Mouse (Mus musculus): ENCODE data around the gene Rab17.

Rab17 gene

GRCm38 (mm10) chr1:90933001-90933400 lies 36.5 kb downstream of the Rab17 start:
- in situ Hi-C loops (cut with MboI, MseI): no loop called here

- in situ Hi-C loops (cut with MboI, MseI): no loop called here
Measured at GRCm38 (mm10) chr1:90928575-90928934, 40.9 kb downstream of the Rab17 start.

GRCm38 (mm10) chr1:90927929-90928574 lies 41.4 kb downstream of the Rab17 start:
- in situ Hi-C loops (cut with MboI, MseI): no loop called here

- in situ Hi-C loops (cut with MboI, MseI): no loop called here
Measured at GRCm38 (mm10) chr1:90927308-90927707, 42.2 kb downstream of the Rab17 start.

- in situ Hi-C loops (cut with MboI, MseI): no loop called here
Measured at GRCm38 (mm10) chr1:90926030-90926429, 43.4 kb downstream of the Rab17 start.

- in situ Hi-C loops (cut with MboI, MseI): no loop called here
Measured at GRCm38 (mm10) chr1:90921687-90922086, 47.8 kb downstream of the Rab17 start.

- in situ Hi-C loops (cut with MboI, MseI): no loop called here
Measured at GRCm38 (mm10) chr1:90917509-90917908, 52.0 kb downstream of the Rab17 start.

- in situ Hi-C loops (cut with MboI, MseI): no loop called here
Measured at GRCm38 (mm10) chr1:90914948-90915569, 54.4 kb downstream of the Rab17 start, which contains the start of gene Mlph. Mlph (plus strand) TSS chr1:90915085.

GRCm38 (mm10) chr1:90913231-90913630 lies 56.2 kb downstream of the Rab17 start:
- in situ Hi-C loops (cut with MboI, MseI): no loop called here

- in situ Hi-C loops (cut with MboI, MseI): no loop called here
Measured at GRCm38 (mm10) chr1:90909631-90910152, 59.8 kb downstream of the Rab17 start.

- in situ Hi-C loops (cut with MboI, MseI): no loop called here
Measured at GRCm38 (mm10) chr1:90909161-90909560, 60.3 kb downstream of the Rab17 start.

Measured in regulatory T cell (primary cell).